Mouse (Mus musculus): ENCODE results near the gene Ube2d2b.

GRCm38 (mm10) chr5:107792516-107792915, 37.4 kb upstream of the Ube2d2b start:
- TF ChIP-seq CTCF (IDR thresholded peaks at IDR 0.05; ENCODE audit: low read depth) (no peak), EP300 (optimal IDR thresholded peaks at IDR 0.05) (no peak)

All from stomach, postnatal 0 days (tissue).